Mouse (Mus musculus) midbrain, embryonic 14.5 days (tissue): ENCODE measurements around the gene Txndc15. TPM values are rescaled to one million over a fixed set of nuclear protein-coding genes. Genes with fewer than 3 reads are reported as not detected.
A peak's percentile ranks its signal among the peaks of the same experiment; 100 is the strongest.

Experiments used
- ATAC-seq: fragments of 200-750 bp; cut with Nextera tagmentation; 2 replicates; pipeline ENCODE4 v1.8.0; 2017; ENCODE audit warnings: moderate number of reproducible peaks, moderate library complexity; ENCODE audit not compliant: low FRiP score, low TSS enrichment
- DNase-seq: peaks from one replicate; pipeline ENCODE4 v3.0.0-alpha.2; 2015
- H3K27ac ChIP-seq: fragments of 300-500 bp; sonication (generic); replicated peaks from 2 replicates; pipeline ENCODE4 v1.5.1; 2014; ENCODE audit warnings: mild to moderate bottlenecking, low read depth, low read length, moderate library complexity
- H3K27me3 ChIP-seq: fragments of 300-500 bp; sonication (generic); 2 replicates; pipeline ENCODE4 v1.6.1; 2014; ENCODE audit warnings: low read length, control low read depth, mixed read lengths; ENCODE audit not compliant: control insufficient read depth, insufficient read depth
- H3K36me3 ChIP-seq: fragments of 300-500 bp; sonication (generic); 2 replicates; pipeline ENCODE4 v1.6.1; 2014; ENCODE audit warnings: low read length, control low read depth; ENCODE audit not compliant: control insufficient read depth, insufficient read depth
- H3K4me1 ChIP-seq: fragments of 300-500 bp; sonication (generic); 2 replicates; pipeline ENCODE4 v1.6.1; 2014; ENCODE audit warnings: mild to moderate bottlenecking, antibody characterized with exemption, low read length, control low read depth; ENCODE audit not compliant: control insufficient read depth, insufficient read depth
- H3K4me2 ChIP-seq: fragments of 300-500 bp; sonication (generic); 2 replicates; pipeline ENCODE4 v1.6.1; 2014; ENCODE audit warnings: mild to moderate bottlenecking, low read length, moderate library complexity
- H3K4me3 ChIP-seq: fragments of 300-500 bp; sonication (generic); replicated peaks from 2 replicates; pipeline ENCODE4 v1.5.1; 2014; ENCODE audit warnings: low read depth, low read length
- H3K9ac ChIP-seq: fragments of 300-500 bp; sonication (generic); replicated peaks from 2 replicates; pipeline ENCODE4 v1.6.1; 2014; ENCODE audit warnings: mild to moderate bottlenecking, low read length, moderate library complexity
- H3K9me3 ChIP-seq: fragments of 300-500 bp; sonication (generic); 2 replicates; pipeline ENCODE4 v1.6.1; 2016; ENCODE audit warnings: low read length, control low read depth, mixed read lengths; ENCODE audit not compliant: control insufficient read depth
- WGBS: fragments of 180-500 bp; shearing (Covaris S2); extraction: QIAGEN DNeasy Blood & Tissue Kit; methylation state at CpG from one replicate; pipeline ENCODE4 v1.1.7; 2014; 5-methylcytosine and 5-hydroxymethylcytosine counted together
- polyA plus RNA-seq: library from polyadenylated mRNA; unstranded; fragments of >200 nt; fragmentation: Nextera tagmentation; extraction: Ambion mirVana; gene quantifications from 2 replicates; pipeline ENCODE4 v1.2.1, GENCODE M21; 2014

Txndc15 gene
- polyA plus RNA-seq, 1 experiment from 2014 or later: 134 TPM

DNA sequence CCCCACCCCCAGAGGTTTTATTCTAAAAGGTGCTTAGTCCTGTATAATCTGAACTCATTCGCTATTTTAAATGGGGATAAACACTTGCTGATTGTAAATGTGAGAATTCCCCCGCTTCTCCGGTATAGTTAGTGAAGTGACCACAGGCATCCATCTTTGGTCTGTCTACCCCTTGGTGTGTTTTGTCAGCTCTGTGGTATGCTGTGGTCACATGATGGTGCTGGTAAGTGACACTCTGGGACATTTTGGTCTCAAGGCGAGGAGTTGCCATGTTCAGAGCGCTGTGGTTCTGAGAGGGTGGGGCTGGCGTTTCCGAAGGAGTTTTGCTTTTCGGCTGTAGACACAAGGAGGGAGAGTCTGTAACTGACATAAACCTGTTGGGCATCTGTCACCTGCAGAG lies 23.4 kb downstream of the Txndc15 start:
- ATAC-seq (no peak), DNase-seq (no peak)
- Histone ChIP-seq H3K27ac (no peak overlapping the region), H3K9ac (no peak overlapping the region), H3K4me2 (no peak overlapping the region), H3K9me3 (no peaks in the 10 kb centered on the region), H3K4me3 (no peak overlapping the region), H3K27me3 (no peaks in the 10 kb centered on the region), H3K36me3 (no peaks in the 10 kb centered on the region), H3K4me1 (no peaks in the 10 kb centered on the region)
- 96% methylated on average over 8 of the region's 8 CpGs for WGBS

DNA sequence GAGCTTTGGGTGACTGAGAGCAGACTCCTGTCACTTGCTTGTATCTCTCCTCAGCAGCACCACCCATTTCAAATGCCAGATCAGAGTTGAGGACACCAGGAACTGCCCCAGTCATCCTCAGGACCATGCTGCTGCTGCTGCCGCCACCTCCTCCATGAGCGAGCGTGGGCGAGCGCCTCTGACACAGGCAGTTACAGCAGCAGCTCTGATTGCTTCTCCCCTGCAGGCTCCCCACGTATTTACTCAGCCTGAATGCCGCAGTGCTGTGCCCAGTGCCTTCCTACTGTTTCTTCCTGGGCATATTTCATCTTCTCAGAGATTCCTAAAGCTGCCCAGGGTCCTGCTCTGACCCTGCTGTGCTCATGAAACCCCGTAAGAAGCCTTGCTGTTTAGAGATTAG lies 27.9 kb downstream of the Txndc15 start:
- H3K9me3 ChIP-seq: no peaks in the 10 kb centered on the region
- no peaks in the 10 kb centered on the region for H3K27me3 ChIP-seq
- WGBS: 71% methylated on average over 8 of the region's 8 CpGs
- H3K27ac ChIP-seq: no peak overlapping the region
- DNase-seq (no peak), ATAC-seq (no peak)
- H3K4me3 ChIP-seq: no peak overlapping the region
- H3K4me1 ChIP-seq: no peaks in the 10 kb centered on the region
- no peak overlapping the region for H3K9ac ChIP-seq
- no peaks in the 10 kb centered on the region for H3K36me3 ChIP-seq
- no peak overlapping the region for H3K4me2 ChIP-seq

- WGBS: 74% methylated on average over 13 of the region's 13 CpGs
- no peaks in the 10 kb centered on the region for H3K9me3 ChIP-seq
- H3K4me1 ChIP-seq: peaks cover 10% of the 10 kb centered on the region
- no peak overlapping the region for H3K4me2 ChIP-seq
- H3K9ac ChIP-seq: no peak overlapping the region
- ATAC-seq (no peak), DNase-seq (no peak)
- H3K27me3 ChIP-seq: no peaks in the 10 kb centered on the region
- no peaks in the 10 kb centered on the region for H3K36me3 ChIP-seq
- no peak overlapping the region for H3K4me3 ChIP-seq
- no peak overlapping the region for H3K27ac ChIP-seq
Observed at GRCm38 (mm10) chr13:55754380-55754779, 39.9 kb downstream of the Txndc15 start.

- H3K4me3 ChIP-seq: no peak overlapping the region
- no peaks in the 10 kb centered on the region for H3K36me3 ChIP-seq
- 52% methylated on average over 8 of the region's 8 CpGs for WGBS
- H3K4me2 ChIP-seq: no peak overlapping the region
- no peaks in the 10 kb centered on the region for H3K9me3 ChIP-seq
- H3K4me1 ChIP-seq: no peaks in the 10 kb centered on the region
- DNase-seq (peak; percentile 23), ATAC-seq (no peak)
- no peak overlapping the region for H3K27ac ChIP-seq
- no peaks in the 10 kb centered on the region for H3K27me3 ChIP-seq
- H3K9ac ChIP-seq: 0 out of 2 replicates have a peak overlapping the region, but pooled peaks have one; percentile 9
Observed at GRCm38 (mm10) chr13:55756789-55757188, 42.3 kb downstream of the Txndc15 start.

DNA sequence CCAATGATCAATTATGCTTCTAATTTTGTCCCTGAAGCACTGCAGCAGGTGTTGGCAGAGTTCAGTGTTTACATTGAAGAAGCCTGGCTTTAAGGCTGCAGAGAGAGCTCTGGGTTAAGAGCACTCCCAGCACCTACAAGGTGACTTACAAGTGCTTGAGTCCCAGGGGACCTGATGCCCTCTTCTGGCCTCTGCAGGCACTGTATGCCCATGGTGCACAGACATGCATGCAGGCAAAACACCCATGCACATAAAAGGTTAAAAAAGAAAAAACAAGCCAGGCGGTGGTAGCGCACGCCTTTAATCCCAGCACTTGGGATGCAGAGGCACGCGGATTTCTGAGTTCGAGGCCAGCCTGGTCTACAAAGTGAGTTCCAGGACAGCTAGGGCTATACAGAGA lies 43.2 kb downstream of the Txndc15 start:
- peak; percentile 26 for DNase-seq
- H3K9me3 ChIP-seq: no peaks in the 10 kb centered on the region
- no peaks in the 10 kb centered on the region for H3K27me3 ChIP-seq
- H3K9ac ChIP-seq: no peak overlapping the region
- no peaks in the 10 kb centered on the region for H3K36me3 ChIP-seq
- ATAC-seq: no peak
- no peaks in the 10 kb centered on the region for H3K4me1 ChIP-seq
- no peak overlapping the region for H3K4me2 ChIP-seq
- H3K27ac ChIP-seq: no peak overlapping the region
- no peak overlapping the region for H3K4me3 ChIP-seq
- WGBS: 86% methylated on average over 6 of the region's 6 CpGs

- Histone ChIP-seq H3K36me3 (no peaks in the 10 kb centered on the region), H3K4me2 (no peak overlapping the region), H3K4me3 (no peak overlapping the region), H3K9me3 (no peaks in the 10 kb centered on the region), H3K4me1 (no peaks in the 10 kb centered on the region), H3K9ac (no peak overlapping the region), H3K27ac (no peak overlapping the region), H3K27me3 (no peaks in the 10 kb centered on the region)
- no peak for ATAC-seq
- peak; percentile 14 for DNase-seq
- WGBS: 27% methylated on average over 10 of the region's 10 CpGs
Observed at GRCm38 (mm10) chr13:55760576-55760975, 46.1 kb downstream of the Txndc15 start.

DNA sequence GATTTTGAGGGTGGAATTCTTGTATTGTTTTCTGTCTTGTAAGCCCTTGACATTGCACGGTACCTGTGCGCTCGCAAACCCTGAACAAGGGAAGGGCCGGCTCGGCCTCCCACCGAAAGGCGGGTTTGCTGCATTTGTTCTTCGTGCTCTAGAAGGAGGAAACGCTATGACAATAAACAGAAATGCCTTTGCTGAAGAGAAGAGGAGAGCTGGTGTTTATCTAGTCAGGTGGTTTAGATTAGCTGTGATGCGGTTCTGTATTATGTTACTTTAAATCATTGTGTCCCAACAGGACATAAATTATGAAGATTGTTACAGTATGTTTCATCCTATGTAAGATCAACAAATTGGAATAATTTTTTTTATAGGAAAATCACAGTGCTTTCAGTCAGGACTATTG lies 47.0 kb downstream of the Txndc15 start:
- Histone ChIP-seq H3K4me1 (no peaks in the 10 kb centered on the region), H3K27ac (no peak overlapping the region), H3K27me3 (no peaks in the 10 kb centered on the region), H3K9ac (no peak overlapping the region), H3K36me3 (no peaks in the 10 kb centered on the region), H3K4me2 (no peak overlapping the region), H3K9me3 (no peaks in the 10 kb centered on the region), H3K4me3 (no peak overlapping the region)
- 78% methylated on average over 10 of the region's 10 CpGs for WGBS
- ATAC-seq (no peak), DNase-seq (no peak)

GRCm38 (mm10) chr13:55774352-55774751 lies 59.9 kb downstream of the Txndc15 start:
- WGBS: 89% methylated on average over 7 of the region's 7 CpGs
- Histone ChIP-seq H3K27ac (no peak overlapping the region), H3K4me3 (no peak overlapping the region), H3K27me3 (no peaks in the 10 kb centered on the region), H3K4me2 (no peak overlapping the region), H3K9ac (no peak overlapping the region), H3K4me1 (no peaks in the 10 kb centered on the region), H3K36me3 (no peaks in the 10 kb centered on the region), H3K9me3 (no peaks in the 10 kb centered on the region)
- DNase-seq (no peak), ATAC-seq (no peak)

DNA sequence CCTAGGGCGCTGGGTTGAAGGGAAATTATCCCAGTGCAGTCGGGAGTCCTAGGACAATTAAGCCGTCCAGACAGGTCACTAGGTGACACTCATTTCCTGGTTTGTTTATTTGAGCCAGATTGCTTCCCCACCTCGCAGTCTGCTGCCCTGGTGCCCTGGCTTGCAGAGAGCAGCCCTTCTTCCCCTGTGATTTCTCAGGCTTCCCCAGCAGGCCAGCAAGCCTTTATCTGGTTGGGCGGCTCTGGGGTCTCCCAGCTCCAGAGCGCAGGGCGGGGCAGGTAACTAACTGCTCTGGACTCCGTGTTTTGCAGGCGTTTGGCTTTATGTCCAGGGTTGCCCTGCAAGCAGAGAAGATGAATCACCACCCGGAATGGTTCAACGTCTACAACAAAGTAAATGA lies 60.6 kb downstream of the Txndc15 start:
- DNase-seq (no peak), ATAC-seq (no peak)
- H3K9ac ChIP-seq: no peak overlapping the region
- H3K27me3 ChIP-seq: no peaks in the 10 kb centered on the region
- no peak overlapping the region for H3K4me2 ChIP-seq
- no peaks in the 10 kb centered on the region for H3K4me1 ChIP-seq
- H3K4me3 ChIP-seq: no peak overlapping the region
- H3K36me3 ChIP-seq: no peaks in the 10 kb centered on the region
- H3K27ac ChIP-seq: no peak overlapping the region
- 76% methylated on average over 11 of the region's 11 CpGs for WGBS
- no peaks in the 10 kb centered on the region for H3K9me3 ChIP-seq
